Mouse (Mus musculus): ENCODE measurements at regions not wholly inside any gene's neighbourhood (a gene's known extent, or its start where the extent isn't known, plus 50 kb on each side); places are given as distances from the start of the nearest gene placed in this dataset.

DNA sequence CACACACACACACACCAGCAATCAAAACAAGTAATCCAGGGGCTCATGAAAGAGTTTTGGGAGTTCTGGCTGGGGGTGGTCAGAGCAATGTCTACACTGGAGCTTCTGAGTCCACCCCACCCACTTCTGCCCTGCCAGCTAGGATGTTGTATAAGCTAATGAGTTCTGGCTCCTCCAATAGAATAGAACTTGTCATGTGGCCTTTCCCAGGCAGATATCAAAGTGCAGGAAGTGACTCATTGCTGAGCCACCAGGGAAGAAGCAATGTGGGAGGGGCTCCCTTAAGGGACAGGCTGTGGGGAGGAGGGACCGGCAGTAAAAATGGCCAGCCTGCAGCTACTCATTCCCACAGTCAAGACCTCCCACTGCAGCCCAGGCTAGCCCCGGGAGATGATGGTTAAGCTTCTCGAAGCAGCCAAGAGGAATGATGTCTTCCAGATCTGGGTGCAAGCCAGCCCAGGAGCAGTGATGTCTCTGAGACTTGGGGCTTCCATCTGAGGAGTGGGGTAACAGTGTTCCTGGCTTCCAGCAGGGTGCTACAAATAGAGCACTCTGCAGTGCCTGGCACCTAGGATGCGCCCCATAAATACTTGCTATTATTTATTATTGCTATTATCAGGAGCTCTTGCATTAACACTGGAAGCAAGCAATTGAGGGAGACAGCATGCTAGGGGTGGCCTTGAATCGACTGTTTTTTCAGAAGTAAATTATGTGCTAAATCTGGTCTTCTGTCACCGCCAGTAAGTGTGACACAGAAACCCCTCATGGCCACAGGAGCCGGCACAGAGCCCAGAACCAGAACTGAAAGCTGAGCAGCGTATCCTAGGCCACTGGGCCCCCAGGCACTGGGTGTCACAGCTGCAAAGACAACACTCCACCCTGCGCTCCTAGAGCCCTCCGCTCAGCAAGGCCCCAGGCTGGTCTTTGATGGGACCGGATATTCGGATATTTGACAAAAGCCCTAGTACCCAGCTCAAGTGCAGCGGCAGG lies 103.2 kb upstream of the Unc5b start:
- Histone ChIP-seq H3K27ac (replicated peaks) (0 out of 2 replicates have a peak overlapping the region, but pooled peaks have one; percentile 14), H3K9ac (no peak overlapping the region), H3K36me3 (no peaks in the 10 kb centered on the region), H3K4me3 (no peak overlapping the region), H3K4me1 (replicated peaks) (peaks cover 45% of the 10 kb centered on the region), H3K4me2 (no peak overlapping the region), H3K27me3 (0 out of 2 replicates have a peak, but pooled peaks cover 8% of the 10 kb centered on the region), H3K9me3 (no peaks in the 10 kb centered on the region)
- 52% methylated on average over 13 of the region's 13 CpGs for WGBS
- no peak for ATAC-seq (ENCODE audit: low FRiP score, low read depth)

DNA sequence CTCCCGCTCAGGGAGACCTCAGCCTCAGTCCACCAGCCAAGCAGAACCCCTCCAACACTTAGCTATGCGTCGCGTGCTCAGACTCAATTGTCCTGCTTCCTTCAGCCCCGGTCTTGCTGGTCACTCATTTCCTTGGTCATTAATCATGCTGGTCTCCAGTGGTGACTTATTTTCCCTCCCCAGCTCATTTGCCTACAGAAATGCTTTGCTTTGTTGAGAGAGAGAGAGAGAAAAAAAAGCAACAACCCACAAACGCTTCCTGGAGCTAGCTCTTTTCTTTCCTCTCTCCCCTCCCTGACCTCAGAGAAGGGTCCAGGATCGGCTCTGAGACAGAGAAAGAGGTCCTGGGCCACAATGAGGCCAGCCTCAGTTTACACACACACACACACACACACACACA lies 102.5 kb upstream of the Unc5b start:
- Histone ChIP-seq H3K36me3 (no peaks in the 10 kb centered on the region), H3K4me1 (replicated peaks) (peaks cover 47% of the 10 kb centered on the region), H3K27ac (replicated peaks) (no peak overlapping the region), H3K9me3 (no peaks in the 10 kb centered on the region), H3K27me3 (0 out of 2 replicates have a peak, but pooled peaks cover 10% of the 10 kb centered on the region), H3K4me2 (no peak overlapping the region), H3K4me3 (no peak overlapping the region), H3K9ac (no peak overlapping the region)
- WGBS, result 18% methylated on average over 7 of the region's 7 CpGs
- ATAC-seq (ENCODE audit: low FRiP score, low read depth), result no peak

- Histone ChIP-seq H3K27ac (replicated peaks) (no peak overlapping the region), H3K9me3 (no peaks in the 10 kb centered on the region), H3K9ac (no peak overlapping the region), H3K4me1 (replicated peaks) (peaks cover 51% of the 10 kb centered on the region), H3K36me3 (no peaks in the 10 kb centered on the region), H3K27me3 (0 out of 2 replicates have a peak, but pooled peaks cover 8% of the 10 kb centered on the region), H3K4me2 (no peak overlapping the region), H3K4me3 (no peak overlapping the region)
- ATAC-seq (ENCODE audit: low FRiP score, low read depth), result no peak
- WGBS, result 34% methylated on average over 3 of the region's 3 CpGs
Observed at GRCm38 (mm10) chr10:60932855-60933254, 101.5 kb upstream of the Unc5b start.

- peaks cover 42% of the 10 kb centered on the region for H3K4me1 ChIP-seq (replicated peaks)
- H3K27ac ChIP-seq (replicated peaks), result no peak overlapping the region
- ATAC-seq (ENCODE audit: low FRiP score, low read depth), result no peak
- H3K9ac ChIP-seq, result no peak overlapping the region
- 0 out of 2 replicates have a peak, but pooled peaks cover 13% of the 10 kb centered on the region for H3K27me3 ChIP-seq
- 40% methylated on average over 22 of the region's 22 CpGs for WGBS
- no peak overlapping the region for H3K4me2 ChIP-seq
- H3K36me3 ChIP-seq, result no peaks in the 10 kb centered on the region
- H3K9me3 ChIP-seq, result no peaks in the 10 kb centered on the region
- no peak overlapping the region for H3K4me3 ChIP-seq
Observed at GRCm38 (mm10) chr10:60931891-60932378, 100.6 kb upstream of the Unc5b start.

DNA sequence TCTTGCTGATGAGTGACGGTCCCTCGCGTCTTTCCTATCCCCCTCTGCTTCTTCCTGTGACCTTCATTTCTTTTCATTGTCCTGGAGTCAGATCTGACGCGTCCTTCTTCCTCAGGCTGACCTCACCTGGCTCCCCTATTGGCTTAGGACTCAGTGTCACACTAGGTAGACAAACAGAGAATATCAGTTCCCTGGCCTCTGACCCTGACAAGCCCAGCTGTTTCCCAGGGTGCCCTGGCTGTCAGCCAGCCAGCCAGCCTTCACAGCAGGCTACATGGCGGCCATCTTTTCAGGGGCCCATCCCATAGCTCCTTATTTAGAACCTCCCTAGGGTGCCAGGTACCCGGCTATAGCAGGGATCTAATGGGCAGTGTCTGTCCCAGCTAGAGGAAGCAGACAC lies 97.3 kb upstream of the Unc5b start:
- Histone ChIP-seq H3K9me3 (no peaks in the 10 kb centered on the region), H3K4me3 (no peak overlapping the region), H3K9ac (no peak overlapping the region), H3K36me3 (no peaks in the 10 kb centered on the region), H3K4me2 (no peak overlapping the region), H3K27ac (replicated peaks) (no peak overlapping the region), H3K4me1 (replicated peaks) (peaks cover 10% of the 10 kb centered on the region; the same call in 1 of the 2 replicates), H3K27me3 (peaks cover 29% of the 10 kb centered on the region; the same call in 1 of the 2 replicates)
- WGBS, result 69% methylated on average over 7 of the region's 7 CpGs
- no peak for ATAC-seq (ENCODE audit: low FRiP score, low read depth)

DNA sequence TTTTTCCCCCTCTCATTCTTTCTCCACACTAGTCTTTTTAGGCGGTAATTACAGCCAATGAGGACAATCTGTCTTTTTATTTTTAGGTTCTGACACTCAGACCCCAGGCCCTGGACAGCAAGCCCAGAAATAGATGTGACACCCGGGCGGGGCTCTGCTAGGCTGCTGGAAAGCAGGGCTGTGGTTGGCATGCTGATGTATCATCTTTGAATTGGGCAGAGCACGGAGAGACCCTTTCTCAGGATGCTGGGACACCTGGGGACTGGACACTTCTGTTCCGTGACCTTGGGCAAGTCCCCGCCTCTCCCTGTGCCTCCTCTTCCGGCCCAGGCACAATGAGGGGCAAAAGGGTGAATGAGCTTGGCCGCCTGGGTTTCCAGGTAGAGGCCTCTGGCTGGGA lies 96.8 kb upstream of the Unc5b start:
- H3K4me2 ChIP-seq, result no peak overlapping the region
- no peak overlapping the region for H3K9ac ChIP-seq
- ATAC-seq (ENCODE audit: low FRiP score, low read depth), result no peak
- 73% methylated on average over 8 of the region's 8 CpGs for WGBS
- no peaks in the 10 kb centered on the region for H3K9me3 ChIP-seq
- no peak overlapping the region for H3K4me3 ChIP-seq
- H3K4me1 ChIP-seq (replicated peaks), result peaks cover 10% of the 10 kb centered on the region; the same call in 1 of the 2 replicates
- H3K27ac ChIP-seq (replicated peaks), result no peak overlapping the region
- peaks cover 33% of the 10 kb centered on the region; the same call in 1 of the 2 replicates for H3K27me3 ChIP-seq
- H3K36me3 ChIP-seq, result no peaks in the 10 kb centered on the region

DNA sequence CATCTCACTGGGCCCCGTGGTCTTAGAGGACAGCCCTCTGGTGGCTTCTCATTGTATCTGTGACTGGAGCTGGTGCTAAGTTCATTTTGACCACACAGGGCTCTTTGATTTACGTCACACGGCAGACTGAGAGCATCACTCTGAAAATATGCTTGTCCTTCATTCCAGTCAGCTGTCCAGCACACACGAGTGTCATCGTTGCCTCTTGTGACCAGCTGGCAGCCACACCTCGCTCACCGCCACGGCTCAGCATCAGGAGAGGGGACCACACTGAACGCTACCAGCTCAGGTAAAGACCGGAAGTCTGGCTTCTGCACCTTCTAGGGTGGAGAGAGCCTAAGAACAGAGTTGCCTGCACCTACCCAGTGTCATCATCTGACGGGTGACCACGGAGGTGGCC lies 95.3 kb upstream of the Unc5b start:
- H3K4me3 ChIP-seq, result no peak overlapping the region
- 86% methylated on average over 12 of the region's 12 CpGs for WGBS
- H3K9me3 ChIP-seq, result no peaks in the 10 kb centered on the region
- H3K36me3 ChIP-seq, result no peaks in the 10 kb centered on the region
- H3K27ac ChIP-seq (replicated peaks), result no peak overlapping the region
- H3K27me3 ChIP-seq, result peaks cover 34% of the 10 kb centered on the region; the same call in 1 of the 2 replicates
- ATAC-seq (ENCODE audit: low FRiP score, low read depth), result no peak
- H3K9ac ChIP-seq, result no peak overlapping the region
- H3K4me1 ChIP-seq (replicated peaks), result peaks cover 10% of the 10 kb centered on the region; the same call in 1 of the 2 replicates
- H3K4me2 ChIP-seq, result no peak overlapping the region

DNA sequence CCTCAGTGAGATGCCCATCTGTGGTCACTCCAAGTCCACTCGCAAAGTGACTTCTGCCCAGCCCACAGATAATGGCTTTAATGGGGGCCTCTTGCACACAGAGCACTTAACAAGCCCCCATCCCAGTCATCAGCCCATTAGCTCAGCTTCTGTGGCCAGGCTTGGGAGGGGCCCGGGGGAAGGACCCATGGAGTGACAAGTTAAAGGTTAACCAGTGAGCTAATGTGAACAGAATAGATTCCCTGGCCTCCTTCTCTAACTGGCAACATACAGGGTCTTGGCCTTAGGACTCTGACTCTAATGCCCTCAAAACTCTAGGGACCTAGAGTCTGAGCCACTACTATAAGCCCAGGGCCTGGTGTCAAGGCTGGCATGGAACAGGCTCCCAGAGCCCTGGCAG lies 94.3 kb upstream of the Unc5b start:
- 50% methylated on average over 2 of the region's 2 CpGs for WGBS
- H3K4me2 ChIP-seq, result no peak overlapping the region
- no peak overlapping the region for H3K9ac ChIP-seq
- ATAC-seq (ENCODE audit: low FRiP score, low read depth), result no peak
- H3K4me1 ChIP-seq (replicated peaks), result peaks cover 10% of the 10 kb centered on the region; the same call in 1 of the 2 replicates
- no peak overlapping the region for H3K4me3 ChIP-seq
- H3K9me3 ChIP-seq, result no peaks in the 10 kb centered on the region
- H3K27me3 ChIP-seq, result peaks cover 30% of the 10 kb centered on the region
- H3K36me3 ChIP-seq, result no peaks in the 10 kb centered on the region
- no peak overlapping the region for H3K27ac ChIP-seq (replicated peaks)

DNA sequence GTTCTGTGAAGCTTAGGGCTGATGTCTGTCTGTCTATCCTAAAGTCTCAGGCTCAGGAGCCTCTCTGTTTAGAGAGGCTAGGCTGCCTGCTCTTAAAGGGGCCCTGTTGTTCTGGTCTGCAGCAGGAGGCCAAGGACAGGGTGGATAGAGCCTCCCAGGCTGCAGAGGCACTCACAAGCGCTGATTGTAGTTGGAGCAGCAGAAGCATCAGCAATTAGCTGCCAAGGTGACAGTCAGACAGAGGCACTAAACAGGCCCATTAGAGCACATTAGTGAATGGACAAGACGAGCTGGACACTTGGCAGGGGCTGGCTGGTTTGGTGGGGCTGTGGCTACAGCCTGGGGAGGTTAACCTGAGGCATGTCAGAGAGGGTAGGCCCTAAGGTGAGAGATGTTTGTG lies 93.8 kb upstream of the Unc5b start:
- peaks cover 10% of the 10 kb centered on the region; the same call in 1 of the 2 replicates for H3K4me1 ChIP-seq (replicated peaks)
- WGBS, result 34% methylated on average over 2 of the region's 2 CpGs
- H3K36me3 ChIP-seq, result no peaks in the 10 kb centered on the region
- H3K9me3 ChIP-seq, result no peaks in the 10 kb centered on the region
- H3K27me3 ChIP-seq, result peaks cover 30% of the 10 kb centered on the region
- no peak overlapping the region for H3K27ac ChIP-seq (replicated peaks)
- no peak overlapping the region for H3K4me3 ChIP-seq
- no peak overlapping the region for H3K9ac ChIP-seq
- ATAC-seq (ENCODE audit: low FRiP score, low read depth), result no peak
- no peak overlapping the region for H3K4me2 ChIP-seq

- peaks cover 33% of the 10 kb centered on the region for H3K27me3 ChIP-seq
- no peak overlapping the region for H3K27ac ChIP-seq (replicated peaks)
- no peak overlapping the region for H3K4me2 ChIP-seq
- no peak overlapping the region for H3K9ac ChIP-seq
- WGBS, result 18% methylated on average over 11 of the region's 11 CpGs
- H3K9me3 ChIP-seq, result no peaks in the 10 kb centered on the region
- no peak overlapping the region for H3K4me3 ChIP-seq
- ATAC-seq (ENCODE audit: low FRiP score, low read depth), result no peak
- no peaks in the 10 kb centered on the region for H3K36me3 ChIP-seq
- H3K4me1 ChIP-seq (replicated peaks), result 0 out of 2 replicates have a peak, but pooled peaks cover 5% of the 10 kb centered on the region
Observed at GRCm38 (mm10) chr10:60923806-60924205, 92.4 kb upstream of the Unc5b start.

DNA sequence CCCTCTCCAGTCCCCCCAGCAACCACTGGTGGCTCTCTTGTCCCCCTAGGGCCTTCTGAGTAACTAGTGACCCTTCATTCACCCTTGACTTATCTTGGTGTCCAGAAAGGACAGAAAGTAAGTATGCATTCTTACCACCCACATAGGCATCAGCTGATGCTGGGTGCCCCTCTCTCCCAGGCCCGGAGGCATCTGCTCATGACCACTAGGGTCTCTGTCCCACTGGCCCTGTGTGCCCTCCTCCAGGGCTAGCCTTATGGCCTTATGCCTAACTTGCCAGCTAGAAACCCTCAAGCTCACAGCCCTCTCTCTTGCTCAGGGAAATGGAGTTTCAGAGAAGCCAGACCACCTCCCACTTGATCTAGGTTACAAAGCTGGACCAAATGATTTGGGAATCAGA lies 89.2 kb upstream of the Unc5b start:
- Histone ChIP-seq H3K36me3 (no peaks in the 10 kb centered on the region), H3K4me3 (no peak overlapping the region), H3K27me3 (peaks cover 20% of the 10 kb centered on the region), H3K9ac (no peak overlapping the region), H3K4me1 (replicated peaks) (no peaks in the 10 kb centered on the region; the same call in 1 of the 2 replicates), H3K27ac (replicated peaks) (no peak overlapping the region), H3K9me3 (no peaks in the 10 kb centered on the region), H3K4me2 (no peak overlapping the region)
- no peak for ATAC-seq (ENCODE audit: low FRiP score, low read depth)
- 75% methylated on average over 1 of the region's 1 CpGs for WGBS

- H3K9ac ChIP-seq, result no peak overlapping the region
Observed at GRCm38 (mm10) chr10:60918020-60918419, 86.6 kb upstream of the Unc5b start.

More at GRCm38 (mm10) chr10:60918020-60918419, 86.6 kb upstream of the Unc5b start:
- peaks cover 9% of the 10 kb centered on the region for H3K4me1 ChIP-seq (replicated peaks)
- H3K27me3 ChIP-seq, result peaks cover 7% of the 10 kb centered on the region; the same call in 1 of the 2 replicates
- WGBS, result 13% methylated on average over 8 of the region's 8 CpGs
- no peaks in the 10 kb centered on the region for H3K9me3 ChIP-seq
- no peak overlapping the region for H3K4me2 ChIP-seq
- ATAC-seq (ENCODE audit: low FRiP score, low read depth), result no peak
- no peaks in the 10 kb centered on the region for H3K36me3 ChIP-seq
- no peak overlapping the region for H3K27ac ChIP-seq (replicated peaks)
- H3K4me3 ChIP-seq, result no peak overlapping the region
